Mouse (Mus musculus) stomach, postnatal 0 days (tissue): ENCODE results near the gene Rpusd2. TPM values are rescaled to one million over a fixed set of nuclear protein-coding genes. Genes with fewer than 3 reads are reported as not detected.
"Not testable (repeated sequence)": the region's sequence is repeated elsewhere in the genome, so short reads cannot be mapped to it uniquely, and the experiment has no call there.

Source experiments
- ATAC-seq: fragments of 200-750 bp; cut with Nextera tagmentation; 2 replicates; pipeline ENCODE4 v1.8.0; 2017; ENCODE audit not compliant: low FRiP score, low TSS enrichment
- DNase-seq: peaks from one replicate; pipeline ENCODE4 v3.0.0-alpha.2; 2016; ENCODE audit warnings: low spot score
- H3K27ac ChIP-seq: fragments of 300-500 bp; sonication (generic); replicated peaks from 2 replicates; pipeline ENCODE4 v1.5.1; 2014; ENCODE audit warnings: mild to moderate bottlenecking, control low read depth
- H3K27me3 ChIP-seq: fragments of 300-500 bp; sonication (generic); 2 replicates; pipeline ENCODE4 v1.6.1; 2014; ENCODE audit warnings: low read length; ENCODE audit not compliant: control insufficient read depth, insufficient read depth
- H3K36me3 ChIP-seq: fragments of 300-500 bp; sonication (generic); 2 replicates; pipeline ENCODE4 v1.6.1; 2014; ENCODE audit warnings: low read length, mixed read lengths; ENCODE audit not compliant: control insufficient read depth, insufficient read depth
- H3K4me1 ChIP-seq: fragments of 300-500 bp; sonication (generic); replicated peaks from 2 replicates; pipeline ENCODE4 v1.6.1; 2014; ENCODE audit warnings: antibody characterized with exemption; ENCODE audit not compliant: control insufficient read depth, insufficient read depth
- H3K4me2 ChIP-seq: fragments of 300-500 bp; sonication (generic); replicated peaks from 2 replicates; pipeline ENCODE4 v1.6.1; 2014; ENCODE audit warnings: low read depth, mild to moderate bottlenecking, control low read depth, moderate library complexity
- H3K4me3 ChIP-seq: fragments of 300-500 bp; sonication (generic); 2 replicates; pipeline ENCODE4 v1.5.1; 2014; ENCODE audit warnings: low read depth, low read length, control low read depth
- H3K9ac ChIP-seq: fragments of 300-500 bp; sonication (generic); 2 replicates; pipeline ENCODE4 v1.6.1; 2014; ENCODE audit warnings: mild to moderate bottlenecking, low read length, control low read depth, mixed read lengths
- H3K9me3 ChIP-seq: fragments of 300-500 bp; sonication (generic); 2 replicates; pipeline ENCODE4 v1.6.1; 2016; ENCODE audit warnings: low read length; ENCODE audit not compliant: control insufficient read depth
- CTCF ChIP-seq: IDR thresholded peaks from 2 replicates; pipeline ENCODE4 v1.5.1; 2016; ENCODE audit warnings: antibody characterized with exemption, low read depth, mild to moderate bottlenecking, moderate library complexity
- EP300 ChIP-seq: optimal IDR thresholded peaks from 2 replicates; pipeline ENCODE3; 2016; ENCODE audit warnings: antibody characterized with exemption
- WGBS: fragments of 180-500 bp; shearing (Covaris S2); extraction: QIAGEN DNeasy Blood & Tissue Kit; methylation state at CpG from one replicate; pipeline ENCODE4 v1.1.7; 2014; 5-methylcytosine and 5-hydroxymethylcytosine counted together
- polyA plus RNA-seq: library from polyadenylated mRNA; unstranded; fragments of >200 nt; fragmentation: Nextera tagmentation; extraction: Ambion mirVana; gene quantifications from 2 replicates; pipeline ENCODE4 v1.2.1, GENCODE M21; 2015

Gene Rpusd2
- polyA plus RNA-seq, 1 experiment from 2014 or later, result 1.8 TPM

DNA sequence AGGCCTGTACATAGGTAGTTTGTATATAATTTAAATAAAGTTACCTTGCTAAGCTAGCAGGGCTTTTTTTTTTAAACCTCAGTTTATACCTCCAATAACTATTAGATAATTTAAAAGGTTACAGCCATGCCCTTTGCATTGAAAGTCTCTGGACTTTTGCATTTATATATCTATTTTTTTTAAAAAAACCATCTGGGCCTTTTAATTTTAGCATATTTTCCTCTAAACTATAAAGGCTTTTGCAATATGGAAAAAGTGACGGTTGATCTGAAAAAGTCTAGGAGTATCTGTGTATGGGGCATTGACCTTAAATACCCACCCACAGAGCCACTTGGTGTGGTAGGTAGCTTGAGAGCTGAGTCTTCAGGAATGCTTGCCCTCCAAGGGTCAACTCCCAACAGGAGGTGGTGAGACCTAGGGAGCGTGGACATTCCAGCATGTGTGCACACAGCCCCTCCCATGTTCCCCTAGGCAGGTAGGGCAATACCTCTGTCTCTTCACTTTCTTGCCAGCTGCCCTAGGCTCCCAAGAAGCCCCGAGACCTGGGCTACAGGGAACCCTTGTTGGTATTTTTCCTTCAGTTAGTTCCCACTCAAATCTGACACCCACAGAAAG is 35.5 kb upstream of the Rpusd2 start:
- no peaks in the 10 kb centered on the region for H3K27me3 ChIP-seq
- no peak for ATAC-seq
- no peak overlapping the region for H3K9ac ChIP-seq
- WGBS, result 57% methylated on average over 3 of the region's 3 CpGs
- H3K4me1 ChIP-seq, result no peaks in the 10 kb centered on the region
- H3K4me2 ChIP-seq, result no peak overlapping the region
- no peaks in the 10 kb centered on the region for H3K36me3 ChIP-seq
- no peak overlapping the region for H3K4me3 ChIP-seq
- no peak overlapping the region for H3K27ac ChIP-seq
- no peaks in the 10 kb centered on the region for H3K9me3 ChIP-seq
- no peak for DNase-seq
- TF ChIP-seq EP300 (no peak), CTCF (no peak)

DNA sequence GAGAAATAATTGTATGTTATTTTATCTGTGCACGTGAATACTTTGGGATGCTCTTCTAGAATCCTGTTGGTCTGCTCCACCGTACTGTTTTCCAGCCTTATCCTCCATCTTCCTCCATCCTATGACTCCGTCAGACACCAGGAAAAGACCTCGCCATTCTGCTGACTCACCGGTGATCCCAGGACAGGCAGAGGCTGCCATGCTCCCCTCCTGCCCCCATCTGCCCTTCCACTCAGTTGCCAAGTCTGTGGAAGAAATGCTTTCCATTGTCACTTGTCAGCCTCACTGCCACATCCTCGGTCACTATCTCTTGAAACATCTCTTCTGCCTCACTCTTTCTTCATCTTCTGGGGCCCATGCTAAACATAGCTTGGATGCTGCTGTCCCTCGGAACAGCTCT is 27.7 kb upstream of the Rpusd2 start:
- Histone ChIP-seq H3K4me1 (no peaks in the 10 kb centered on the region), H3K27ac (no peak overlapping the region), H3K27me3 (no peaks in the 10 kb centered on the region), H3K36me3 (no peaks in the 10 kb centered on the region), H3K4me3 (no peak overlapping the region), H3K9ac (no peak overlapping the region), H3K4me2 (no peak overlapping the region), H3K9me3 (no peaks in the 10 kb centered on the region)
- WGBS, result 84% methylated on average over 7 of the region's 7 CpGs
- DNase-seq, result no peak
- no peak for ATAC-seq
- TF ChIP-seq EP300 (no peak), CTCF (no peak)

DNA sequence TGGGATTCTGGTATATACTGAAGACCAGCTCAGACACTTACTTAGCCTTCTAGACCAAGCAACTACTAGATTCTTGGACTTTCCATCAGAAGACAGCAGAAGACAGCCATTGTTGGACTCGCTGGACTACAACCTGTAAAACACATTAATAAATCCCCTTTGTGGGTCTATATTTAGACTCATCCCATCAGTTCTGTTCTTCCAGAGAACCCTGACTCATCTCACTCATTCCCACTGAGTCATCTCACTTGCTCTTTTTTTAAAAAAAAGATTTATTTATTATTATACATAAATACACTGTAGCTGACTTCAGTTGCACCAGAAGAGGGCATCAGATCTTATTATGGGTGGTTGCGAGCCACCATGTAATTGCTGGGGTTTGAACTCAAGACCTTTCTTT is 25.2 kb upstream of the Rpusd2 start:
- Histone ChIP-seq H3K4me2 (no peak overlapping the region), H3K27me3 (no peaks in the 10 kb centered on the region), H3K27ac (no peak overlapping the region), H3K36me3 (no peaks in the 10 kb centered on the region), H3K4me3 (no peak overlapping the region), H3K4me1 (no peaks in the 10 kb centered on the region), H3K9me3 (no peaks in the 10 kb centered on the region), H3K9ac (no peak overlapping the region)
- ATAC-seq (no peak), DNase-seq (no peak)
- 93% methylated on average over 2 of the region's 2 CpGs for WGBS
- TF ChIP-seq EP300, result no peak
- TF ChIP-seq CTCF, result no peak

DNA sequence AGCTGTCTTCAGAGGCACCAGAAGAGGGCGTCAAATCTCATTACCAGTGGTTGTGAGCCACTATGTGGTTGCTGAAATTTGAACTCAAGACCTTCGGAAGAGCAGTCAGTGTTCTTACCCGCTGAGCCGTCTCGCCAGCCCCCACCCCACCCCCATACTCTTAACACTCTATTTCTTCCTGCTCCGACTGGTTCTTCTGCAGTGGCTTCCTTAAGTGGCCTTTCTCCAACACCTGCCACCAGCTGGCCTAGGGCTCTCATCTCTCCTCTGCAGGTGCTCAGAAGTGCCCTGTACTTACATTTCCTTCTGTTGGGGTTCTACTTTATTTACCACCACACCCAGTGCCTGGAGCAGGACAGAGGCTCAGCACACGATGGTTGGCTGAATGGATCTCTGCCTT is 19.6 kb upstream of the Rpusd2 start:
- Histone ChIP-seq H3K4me2 (no peak overlapping the region), H3K4me1 (no peaks in the 10 kb centered on the region), H3K9ac (no peak overlapping the region), H3K27me3 (no peaks in the 10 kb centered on the region), H3K9me3 (no peaks in the 10 kb centered on the region), H3K4me3 (no peak overlapping the region), H3K36me3 (no peaks in the 10 kb centered on the region; the same call in 1 of the 2 replicates), H3K27ac (no peak overlapping the region)
- 74% methylated on average over 7 of the region's 7 CpGs for WGBS
- ATAC-seq (no peak), DNase-seq (no peak)
- TF ChIP-seq CTCF (no peak), EP300 (no peak)

DNA sequence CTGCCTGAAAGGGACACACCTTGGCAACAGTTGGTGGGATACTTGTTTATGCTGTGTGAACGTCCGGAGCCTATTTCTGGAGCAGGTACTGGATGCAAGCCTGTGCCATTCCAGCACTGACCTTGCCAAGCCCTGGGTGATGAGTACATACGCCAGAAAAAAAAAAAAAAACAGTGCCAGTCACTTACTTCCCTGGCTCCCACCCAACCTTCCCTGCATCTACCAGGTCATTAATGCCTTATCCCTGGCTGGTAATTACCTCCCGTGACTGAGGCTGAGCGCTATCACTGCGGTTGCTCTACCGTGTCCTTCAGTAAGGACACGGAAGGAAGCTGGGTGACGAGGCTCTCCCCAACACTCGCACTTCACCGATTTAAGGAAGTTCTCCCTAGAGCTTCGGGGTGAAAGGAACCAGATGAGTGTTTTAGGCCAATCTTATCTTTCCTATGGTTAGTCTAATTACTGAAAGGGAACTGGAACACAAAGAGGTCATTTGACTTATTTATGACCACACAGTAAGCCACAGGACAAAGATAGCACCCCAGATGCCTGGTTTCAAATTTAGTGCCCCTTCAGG is 18.9 kb upstream of the Rpusd2 start:
- 76% methylated on average over 12 of the region's 12 CpGs for WGBS
- TF ChIP-seq CTCF, result no peak
- no peak for TF ChIP-seq EP300

DNA sequence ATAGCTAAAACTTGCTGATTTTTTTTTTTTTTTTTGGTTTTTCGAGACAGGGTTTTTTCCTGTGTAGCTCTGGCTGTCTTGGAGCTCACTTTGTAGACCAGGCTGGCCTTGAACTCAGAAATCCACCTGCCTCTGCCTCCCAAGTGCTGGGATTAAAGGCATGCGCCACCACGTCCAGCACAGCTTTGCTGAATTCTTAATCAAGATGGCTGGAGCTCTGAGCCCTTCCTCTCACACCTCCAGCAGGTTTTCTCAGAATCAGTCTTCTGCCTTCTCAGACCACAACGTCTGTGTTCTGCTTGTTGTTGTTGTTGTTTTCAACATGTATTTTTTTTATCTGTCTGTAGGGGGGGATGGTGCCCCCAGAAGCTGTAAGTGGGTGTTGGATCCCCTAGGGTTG is 18.3 kb upstream of the Rpusd2 start:
- H3K4me1 ChIP-seq, DNase-seq, H3K4me3 ChIP-seq, H3K4me2 ChIP-seq, H3K27me3 ChIP-seq, H3K27ac ChIP-seq, H3K9ac ChIP-seq, ATAC-seq, H3K36me3 ChIP-seq, H3K9me3 ChIP-seq: not testable (repeated sequence)
- WGBS, result 82% methylated on average over 4 of the region's 4 CpGs

More for the DNA sequence above, 18.9 kb upstream of the Rpusd2 start:
- no peak overlapping the region for H3K27ac ChIP-seq
- H3K4me3 ChIP-seq, result no peak overlapping the region
- H3K4me2 ChIP-seq, result no peak overlapping the region
- no peaks in the 10 kb centered on the region for H3K27me3 ChIP-seq
- DNase-seq, result no peak
- H3K9ac ChIP-seq, result no peak overlapping the region
- H3K4me1 ChIP-seq, result no peaks in the 10 kb centered on the region
- ATAC-seq, result no peak
- H3K9me3 ChIP-seq, result no peaks in the 10 kb centered on the region
- H3K36me3 ChIP-seq, result no peaks in the 10 kb centered on the region; the same call in 1 of the 2 replicates
